Mouse (Mus musculus) heart, postnatal 4 days (tissue): ENCODE data around the gene Dgat2. TPM values are rescaled to one million over a fixed set of nuclear protein-coding genes. Genes with fewer than 3 reads are reported as not detected.
A peak's percentile ranks its signal among the peaks of the same experiment; 100 is the strongest.

Source experiments
- DNase-seq: peaks from one replicate; pipeline ENCODE4 v3.0.0; 2021
- total RNA-seq, 2 experiments: library from RNA; stranded (reverse); gene quantifications; 2 replicates each; pipeline ENCODE4 v1.2.3; 2021

Gene Dgat2
- total RNA-seq, 2 experiments from 2014 or later = 69.7 to 78.2 TPM

- DNase-seq = no peak
These were observed 21.5 kb downstream of the Dgat2 start for GRCm38 (mm10) chr7:99160995-99161394.

GRCm38 (mm10) chr7:99159446-99159845 lies 23.1 kb downstream of the Dgat2 start:
- peak; percentile 44 for DNase-seq

- no peak for DNase-seq
These were observed 23.6 kb downstream of the Dgat2 start for GRCm38 (mm10) chr7:99158904-99159303.

GRCm38 (mm10) chr7:99158011-99158410 lies 24.5 kb downstream of the Dgat2 start:
- no peak for DNase-seq

- DNase-seq = no peak
These were observed 25.8 kb downstream of the Dgat2 start for GRCm38 (mm10) chr7:99156737-99157136.

GRCm38 (mm10) chr7:99155311-99156289 lies 26.9 kb downstream of the Dgat2 start:
- no peak for DNase-seq

GRCm38 (mm10) chr7:99154648-99155151 lies 27.8 kb downstream of the Dgat2 start:
- no peak for DNase-seq

- no peak for DNase-seq
These were observed 28.8 kb downstream of the Dgat2 start for GRCm38 (mm10) chr7:99153686-99154202.

- no peak for DNase-seq
These were observed 29.8 kb downstream of the Dgat2 start for GRCm38 (mm10) chr7:99152756-99153155.

GRCm38 (mm10) chr7:99151342-99151741 lies 31.2 kb downstream of the Dgat2 start:
- peak; percentile 98 for DNase-seq

GRCm38 (mm10) chr7:99149017-99149416 lies 33.5 kb downstream of the Dgat2 start:
- no peak for DNase-seq

- DNase-seq = no peak
These were observed 35.0 kb downstream of the Dgat2 start for GRCm38 (mm10) chr7:99147494-99147893.

- DNase-seq = no peak
These were observed 35.6 kb downstream of the Dgat2 start for GRCm38 (mm10) chr7:99146906-99147305.

GRCm38 (mm10) chr7:99146011-99146410 lies 36.5 kb downstream of the Dgat2 start:
- DNase-seq = no peak

GRCm38 (mm10) chr7:99144616-99145015 lies 37.9 kb downstream of the Dgat2 start:
- no peak for DNase-seq

GRCm38 (mm10) chr7:99143244-99143643 lies 39.3 kb downstream of the Dgat2 start:
- DNase-seq = no peak

GRCm38 (mm10) chr7:99141919-99142606 lies 40.5 kb downstream of the Dgat2 start:
- no peak for DNase-seq

- peak; percentile 99 for DNase-seq
These were observed 41.3 kb downstream of the Dgat2 start, which contains the start of gene Uvrag for GRCm38 (mm10) chr7:99140984-99141918. Uvrag (minus strand) TSS chr7:99141141.

GRCm38 (mm10) chr7:99140511-99140910 lies 42.0 kb downstream of the Dgat2 start:
- no peak for DNase-seq

GRCm38 (mm10) chr7:99139841-99140491 lies 42.6 kb downstream of the Dgat2 start:
- DNase-seq = no peak

GRCm38 (mm10) chr7:99137541-99137940 lies 45.0 kb downstream of the Dgat2 start:
- no peak for DNase-seq
